Comparison of ENCODE assay signal across 13 mouse cellular contexts in genomic region chr12:60932029-60932428, GRCm38 (mm10).
"Had no signal": no experiment of that assay in that cellular context is flagged by ENCODE, and none has a peak within 500 bp of the region (broad histone marks: within the 10 kb centered on the region; RNA-seq: fewer than 3 reads in every experiment).

No protein-coding gene starts in this region.

- DNase-seq: kidney, adult 18-20 months; kidney, adult 9 months; kidney, postnatal 14 days; kidney, postnatal 4 days; liver, embryonic 13.5 days; lung, embryonic 14.5 days; thymus, postnatal 25 days had no signal

- H3K9me3 ChIP-seq: limb, embryonic 10.5 days; limb, embryonic 13.5 days; liver, embryonic 13.5 days; stomach, embryonic 15.5 days had no signal

- H3K36me3 ChIP-seq: limb, embryonic 10.5 days; limb, embryonic 13.5 days; liver, embryonic 13.5 days; stomach, embryonic 15.5 days had no signal

- H3K9ac ChIP-seq: limb, embryonic 13.5 days; liver, embryonic 13.5 days; lung, embryonic 14.5 days; stomach, embryonic 15.5 days had no signal

- H3K4me2 ChIP-seq: limb, embryonic 13.5 days; liver, embryonic 13.5 days; lung, embryonic 14.5 days; stomach, embryonic 15.5 days had no signal

- H3K4me1 ChIP-seq: limb, embryonic 10.5 days; limb, embryonic 13.5 days; liver, embryonic 13.5 days; stomach, embryonic 15.5 days had no signal

- H3K27me3 ChIP-seq: limb, embryonic 13.5 days; liver, embryonic 13.5 days; stomach, embryonic 15.5 days had no signal

- H3K27ac ChIP-seq: limb, embryonic 10.5 days; limb, embryonic 13.5 days; liver, embryonic 13.5 days; macrophage; stomach, embryonic 15.5 days had no signal

- H3K4me3 ChIP-seq: limb, embryonic 10.5 days; limb, embryonic 13.5 days; liver, embryonic 13.5 days; stomach, embryonic 15.5 days had no signal

- ATAC-seq: intestine, embryonic 16.5 days; lung, postnatal 0 days had no signal
